Mouse (Mus musculus) lung, postnatal 10 days (tissue): ENCODE data around the gene Pigk.
A peak's percentile ranks its signal among the peaks of the same experiment; 100 is the strongest.

Experiments
- DNase-seq: peaks from one replicate; pipeline ENCODE4 v3.0.0; 2021

Pigk gene

GRCm38 (mm10) chr3:152949233-152949777 lies 235.4 kb downstream of the Pigk start:
- DNase-seq: peak; percentile 7

- DNase-seq: no peak
Observed at GRCm38 (mm10) chr3:152950299-152950698, 236.4 kb downstream of the Pigk start.

- no peak for DNase-seq
Observed at GRCm38 (mm10) chr3:152950914-152951313, 237.0 kb downstream of the Pigk start.

- DNase-seq: no peak
Observed at GRCm38 (mm10) chr3:152951634-152952545, 238.0 kb downstream of the Pigk start.

GRCm38 (mm10) chr3:152956038-152956437 lies 242.1 kb downstream of the Pigk start:
- no peak for DNase-seq

- DNase-seq: no peak
Observed at GRCm38 (mm10) chr3:152956771-152957170, 242.9 kb downstream of the Pigk start.

GRCm38 (mm10) chr3:152958358-152959150 lies 244.7 kb downstream of the Pigk start:
- DNase-seq: peak; percentile 71

GRCm38 (mm10) chr3:152961855-152962376 lies 248.0 kb downstream of the Pigk start:
- DNase-seq: no peak

- DNase-seq: peak; percentile 29
Observed at GRCm38 (mm10) chr3:152969774-152970347, 256.0 kb downstream of the Pigk start.

- DNase-seq: no peak
Observed at GRCm38 (mm10) chr3:152971373-152971772, 257.5 kb downstream of the Pigk start.

- DNase-seq: peak; percentile 25
Observed at GRCm38 (mm10) chr3:152979481-152980092, 265.7 kb downstream of the Pigk start.

- no peak for DNase-seq
Observed at GRCm38 (mm10) chr3:152980431-152980830, 266.5 kb downstream of the Pigk start.

- peak; percentile 25 for DNase-seq
Observed at GRCm38 (mm10) chr3:152980978-152981974, 267.4 kb downstream of the Pigk start.

- no peak for DNase-seq
Observed at GRCm38 (mm10) chr3:152981988-152982387, 268.1 kb downstream of the Pigk start, which contains the start of gene St6galnac5. Gene St6galnac5 (minus strand): TSS chr3:152982246.

GRCm38 (mm10) chr3:152990787-152991186 lies 276.9 kb downstream of the Pigk start:
- no peak for DNase-seq

- DNase-seq: no peak
Observed at GRCm38 (mm10) chr3:152993608-152994007, 279.7 kb downstream of the Pigk start.

- DNase-seq: peak; percentile 52
Observed at GRCm38 (mm10) chr3:152998106-152998505, 284.2 kb downstream of the Pigk start.

- DNase-seq: no peak
Observed at GRCm38 (mm10) chr3:152998901-152999300, 285.0 kb downstream of the Pigk start.

- DNase-seq: no peak
Observed at GRCm38 (mm10) chr3:153006893-153007292, 293.0 kb downstream of the Pigk start.

GRCm38 (mm10) chr3:153016355-153016754 lies 302.5 kb downstream of the Pigk start:
- no peak for DNase-seq

GRCm38 (mm10) chr3:153018051-153018450 lies 304.2 kb downstream of the Pigk start:
- DNase-seq: peak; percentile 25
